Mouse (Mus musculus): ENCODE measurements around the gene Abhd11. TPM values are rescaled to one million over a fixed set of nuclear protein-coding genes. Genes with fewer than 3 reads are reported as not detected.

The Abhd11 gene
- polyA plus RNA-seq (2017; shearing (Covaris generic)), result 64.6 TPM

DNA sequence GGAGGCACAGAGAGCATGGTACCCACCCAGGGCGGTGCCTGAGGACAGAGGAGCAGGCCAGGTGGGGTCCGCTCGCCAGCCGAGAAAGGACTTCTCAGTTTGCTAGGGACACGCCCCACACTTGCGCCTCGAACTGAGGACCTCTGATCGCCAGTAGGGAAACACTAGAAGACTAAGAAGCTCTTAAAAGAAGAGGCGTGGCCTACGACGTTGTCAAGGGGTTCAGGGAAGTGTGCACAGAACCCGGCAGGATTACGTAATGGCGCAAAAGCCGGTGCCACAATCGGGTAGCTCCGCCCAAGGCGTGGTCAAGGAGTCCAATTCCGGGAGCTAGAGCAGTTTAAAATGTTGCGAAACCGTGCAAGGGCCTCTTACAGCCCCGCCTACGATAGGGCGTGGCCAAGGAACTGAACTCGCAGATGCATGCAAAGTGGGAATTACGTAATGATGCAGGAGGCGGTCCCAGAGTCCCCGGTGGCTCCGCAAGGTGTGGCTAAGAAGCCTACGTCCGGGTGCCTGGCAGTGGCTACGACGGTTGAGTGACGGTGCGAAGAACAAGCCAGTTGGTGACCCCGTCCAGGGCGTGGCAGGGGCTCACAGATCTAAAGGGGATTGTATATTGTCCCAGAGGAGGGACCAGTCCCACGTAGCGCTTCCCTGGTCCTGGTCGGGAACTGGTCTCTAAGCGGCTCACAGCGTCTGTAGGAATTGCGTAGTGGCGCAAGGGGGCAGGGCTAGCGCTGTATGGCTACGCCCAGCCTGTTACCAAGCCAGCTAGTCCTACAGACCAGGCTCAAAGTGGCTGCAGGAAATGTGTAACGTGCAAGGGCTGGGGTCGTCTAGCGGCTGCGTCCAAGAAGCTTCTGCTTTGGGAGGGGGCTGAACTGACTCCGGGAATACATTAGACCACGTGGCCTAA is at the start of gene Abhd11:
Abhd11 (plus strand) TSS at position 482 of the 919 bp plus-strand sequence.

DNA sequence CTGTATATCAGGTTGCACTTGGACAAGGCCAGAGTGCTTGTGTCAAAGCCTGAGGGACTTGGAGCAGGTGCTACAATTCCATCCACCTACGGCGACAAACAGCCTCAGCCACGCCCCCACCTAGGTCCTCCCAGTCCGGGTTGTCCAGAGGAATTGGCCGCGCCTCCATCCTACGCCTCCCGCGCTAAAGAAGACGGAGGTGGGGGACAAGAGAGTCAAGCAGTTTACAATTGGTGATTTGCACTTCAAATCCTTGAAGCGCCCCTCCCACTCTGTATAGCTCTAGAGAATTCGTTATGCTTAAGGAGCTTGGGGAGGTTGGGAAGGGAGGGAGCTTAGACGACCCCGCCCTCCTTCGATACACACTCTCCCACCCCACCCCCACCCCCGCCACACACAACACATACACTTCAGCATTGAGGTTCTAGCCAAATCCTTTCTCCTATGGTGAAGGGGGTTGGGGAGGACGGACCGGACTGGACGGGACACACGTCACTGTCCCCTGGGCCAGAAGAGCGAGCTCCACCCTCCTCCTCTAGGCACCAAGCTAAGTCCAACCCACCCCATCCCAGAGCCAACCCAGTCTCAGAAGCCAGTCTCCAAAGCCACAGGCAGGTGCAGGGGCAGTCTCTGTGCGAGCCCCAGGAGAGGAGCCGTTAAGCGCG is 23.2 kb upstream of the Abhd11 start, which contains the start of gene Cldn3:
Cldn3 (plus strand) TSS at position 582 of the 665 bp plus-strand sequence.

DNA sequence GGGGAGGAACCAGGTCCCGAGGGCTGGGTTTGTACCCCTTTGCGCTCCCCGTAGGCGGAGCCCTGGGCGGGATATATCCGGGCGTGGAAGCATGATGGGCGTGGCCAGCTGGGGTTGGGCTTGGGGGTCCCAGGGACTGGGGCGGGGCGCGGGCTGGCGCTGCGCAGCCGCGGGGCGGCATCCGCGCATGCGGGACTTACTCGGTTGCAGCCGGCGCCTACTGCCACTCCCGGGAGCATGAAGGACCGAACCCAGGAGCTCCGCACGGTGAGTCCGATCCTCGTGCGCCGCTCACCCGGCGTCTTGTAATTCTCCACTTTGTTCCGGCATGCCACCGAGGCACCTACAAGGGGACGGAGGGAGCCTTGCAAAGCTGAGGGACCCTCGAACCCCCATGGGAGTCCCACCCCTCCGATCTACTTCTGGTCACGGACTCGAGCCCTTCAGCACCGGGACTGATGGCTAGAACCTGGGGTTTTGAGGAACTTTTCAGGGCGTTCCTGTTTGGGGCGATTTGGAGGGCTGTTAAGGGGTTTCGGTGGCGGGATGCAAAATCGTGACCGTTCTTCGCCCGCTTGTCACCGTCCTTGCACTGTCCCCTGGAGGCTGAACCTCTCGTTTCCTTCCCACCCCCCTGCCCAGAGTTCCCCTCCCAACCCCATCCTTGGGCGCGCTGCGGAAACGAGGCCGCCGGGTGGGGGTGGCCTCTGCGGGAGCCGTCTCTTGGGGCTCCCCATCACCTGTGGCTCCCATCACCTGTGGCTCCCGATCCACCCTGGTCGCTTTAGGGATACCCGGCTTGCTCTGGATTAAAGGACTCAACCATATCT is 14.6 kb downstream of the Abhd11 start, which contains the start of gene Stx1a:
Stx1a (plus strand) TSS at position 139 of the 830 bp plus-strand sequence.

Other genes starting within 250 kb of the Abhd11 start
- not detected for gene Tmem270, start 102.4 kb upstream of the Abhd11 start, polyA plus RNA-seq (2017; shearing (Covaris generic))
- not detected for gene Cldn13, start 93.6 kb upstream of the Abhd11 start, polyA plus RNA-seq (2017; shearing (Covaris generic))
- gene Mettl27, start 76.8 kb upstream of the Abhd11 start, polyA plus RNA-seq (2017; shearing (Covaris generic)), result 4.1 TPM
- gene Cldn4, start 62.2 kb upstream of the Abhd11 start, polyA plus RNA-seq (2017; shearing (Covaris generic)), result not detected
- gene Cldn3, start 22.9 kb upstream of the Abhd11 start, polyA plus RNA-seq (2017; shearing (Covaris generic)), result not detected
- gene Stx1a, start 14.3 kb downstream of the Abhd11 start, polyA plus RNA-seq (2017; shearing (Covaris generic)), result 4.2 TPM
- gene Dnajc30, start 55.0 kb downstream of the Abhd11 start, polyA plus RNA-seq (2017; shearing (Covaris generic)), result 9.6 TPM
- 86.6 TPM for gene Bud23, start 55.8 kb downstream of the Abhd11 start, polyA plus RNA-seq (2017; shearing (Covaris generic))
- not detected for gene Vps37d, start 69.1 kb downstream of the Abhd11 start, polyA plus RNA-seq (2017; shearing (Covaris generic))
- not detected for gene Mlxipl, start 80.7 kb downstream of the Abhd11 start, polyA plus RNA-seq (2017; shearing (Covaris generic))
- 19.3 TPM for gene Tbl2, start 140.5 kb downstream of the Abhd11 start, polyA plus RNA-seq (2017; shearing (Covaris generic))
- gene Bcl7b, start 159.1 kb downstream of the Abhd11 start, polyA plus RNA-seq (2017; shearing (Covaris generic)), result 121 TPM
- gene Baz1b, start 178.1 kb downstream of the Abhd11 start, polyA plus RNA-seq (2017; shearing (Covaris generic)), result 44.1 TPM
- gene Fzd9, start 242.1 kb downstream of the Abhd11 start, polyA plus RNA-seq (2017; shearing (Covaris generic)), result not detected

Measured in effector memory CD4-positive, alpha-beta T cell, adult 5 months (primary cell).